Mouse (Mus musculus) kidney, postnatal 0 days (tissue): ENCODE results near the gene Rbm12. TPM values are rescaled to one million over a fixed set of nuclear protein-coding genes. Genes with fewer than 3 reads are reported as not detected.
A peak's percentile ranks its signal among the peaks of the same experiment; 100 is the strongest.

Source experiments
- ATAC-seq: fragments of 200-750 bp; cut with Nextera tagmentation; replicated peaks from 2 replicates; pipeline ENCODE4 v1.8.0; 2017; ENCODE audit warnings: low read depth, moderate number of reproducible peaks, moderate TSS enrichment, moderate library complexity; ENCODE audit not compliant: low FRiP score
- DNase-seq: peaks from one replicate; pipeline ENCODE4 v3.0.0-alpha.2; 2016; ENCODE audit warnings: low spot score
- H3K27ac ChIP-seq: fragments of 300-500 bp; sonication (generic); 2 replicates; pipeline ENCODE4 v1.5.1; 2014; ENCODE audit warnings: mild to moderate bottlenecking
- H3K27me3 ChIP-seq: fragments of 300-500 bp; sonication (generic); 2 replicates; pipeline ENCODE4 v1.6.1; 2014; ENCODE audit warnings: low read length, mixed read lengths; ENCODE audit not compliant: insufficient read depth
- H3K36me3 ChIP-seq: fragments of 300-500 bp; sonication (generic); 2 replicates; pipeline ENCODE4 v1.6.1; 2014; ENCODE audit warnings: low read length, mixed read lengths; ENCODE audit not compliant: insufficient read depth
- H3K4me1 ChIP-seq: fragments of 300-500 bp; sonication (generic); replicated peaks from 2 replicates; pipeline ENCODE4 v1.6.1; 2014; ENCODE audit warnings: antibody characterized with exemption, low read length, mixed read lengths; ENCODE audit not compliant: insufficient read depth
- H3K4me2 ChIP-seq: fragments of 300-500 bp; sonication (generic); 2 replicates; pipeline ENCODE4 v1.6.1; 2014; ENCODE audit warnings: mild to moderate bottlenecking, low read length, moderate library complexity, mixed read lengths
- H3K4me3 ChIP-seq: fragments of 300-500 bp; sonication (generic); replicated peaks from 2 replicates; pipeline ENCODE4 v1.5.1; 2014; ENCODE audit warnings: low read depth, low read length
- H3K9ac ChIP-seq: fragments of 300-500 bp; sonication (generic); 2 replicates; pipeline ENCODE4 v1.6.1; 2014; ENCODE audit warnings: low read depth, low read length
- H3K9me3 ChIP-seq: fragments of 300-500 bp; sonication (generic); replicated peaks from 2 replicates; pipeline ENCODE4 v1.6.1; 2016; ENCODE audit warnings: low read length, inconsistent platforms, mixed read lengths
- CTCF ChIP-seq: IDR thresholded peaks from 2 replicates; pipeline ENCODE4 v1.5.1; 2016; ENCODE audit warnings: antibody characterized with exemption, low read depth, mild to moderate bottlenecking, moderate library complexity
- WGBS: fragments of 180-500 bp; shearing (Covaris S2); extraction: QIAGEN DNeasy Blood & Tissue Kit; methylation state at CpG from one replicate; pipeline ENCODE4 v1.1.7; 2014; 5-methylcytosine and 5-hydroxymethylcytosine counted together
- polyA plus RNA-seq: library from polyadenylated mRNA; unstranded; fragments of >200 nt; fragmentation: Nextera tagmentation; extraction: Ambion mirVana; gene quantifications from 2 replicates; pipeline ENCODE4 v1.2.1, GENCODE M21; 2015

Rbm12 gene
- polyA plus RNA-seq, 1 experiment from 2014 or later: 17.6 TPM

DNA sequence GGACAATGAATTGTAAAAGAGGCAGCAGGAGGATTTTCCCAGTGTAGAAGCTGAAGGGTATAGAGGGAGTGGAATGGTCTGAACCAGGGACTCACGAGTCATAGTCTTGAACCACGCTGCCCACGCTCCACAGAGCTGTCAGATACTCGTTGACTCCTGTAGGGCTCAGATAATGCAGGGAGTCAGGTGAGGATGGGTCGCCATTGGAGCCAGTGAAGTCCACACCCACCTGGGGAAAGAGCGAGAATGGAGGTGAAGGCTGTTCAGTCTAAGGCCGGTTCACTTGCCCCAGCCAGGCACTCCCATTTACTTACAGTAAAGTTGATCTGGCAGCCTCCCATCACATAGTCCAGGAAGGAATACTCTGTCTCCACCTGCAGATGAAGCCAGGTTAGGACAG, 34.3 kb downstream of the Rbm12 start:
- Histone ChIP-seq H3K27ac (no peak overlapping the region), H3K36me3 (peaks cover 49% of the 10 kb centered on the region), H3K9me3 (no peaks in the 10 kb centered on the region), H3K4me3 (no peak overlapping the region), H3K9ac (no peak overlapping the region), H3K4me2 (no peak overlapping the region), H3K4me1 (no peaks in the 10 kb centered on the region), H3K27me3 (no peaks in the 10 kb centered on the region)
- DNase-seq (no peak), ATAC-seq (no peak)
- 92% methylated on average over 7 of the region's 7 CpGs for WGBS
- TF ChIP-seq CTCF: no peak

DNA sequence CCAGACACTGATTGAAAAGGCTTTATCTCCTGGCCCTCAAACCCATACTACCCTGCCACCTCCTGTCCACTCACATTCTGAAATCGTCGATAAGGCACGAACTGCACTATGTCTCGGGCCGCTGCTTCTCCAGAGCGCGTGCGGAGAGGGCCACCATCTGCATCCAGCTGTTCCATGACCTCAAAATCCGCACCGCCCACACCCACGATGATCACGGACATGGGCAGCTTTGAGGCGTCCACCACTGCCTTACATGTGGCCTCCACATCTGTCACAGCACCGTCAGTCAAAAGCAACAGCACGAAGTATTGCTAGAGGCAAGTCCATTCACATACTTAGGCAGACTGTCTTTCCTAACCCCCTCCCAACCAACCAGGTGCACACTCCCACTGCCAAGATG, 38.1 kb downstream of the Rbm12 start:
- no peak for ATAC-seq
- peaks cover 52% of the 10 kb centered on the region for H3K36me3 ChIP-seq
- DNase-seq: no peak
- H3K9ac ChIP-seq: no peak overlapping the region
- H3K27ac ChIP-seq: no peak overlapping the region
- H3K4me2 ChIP-seq: no peak overlapping the region
- WGBS: 82% methylated on average over 15 of the region's 15 CpGs
- no peaks in the 10 kb centered on the region for H3K4me1 ChIP-seq
- H3K9me3 ChIP-seq: no peaks in the 10 kb centered on the region
- no peaks in the 10 kb centered on the region for H3K27me3 ChIP-seq
- no peak for TF ChIP-seq CTCF
- H3K4me3 ChIP-seq: no peak overlapping the region

DNA sequence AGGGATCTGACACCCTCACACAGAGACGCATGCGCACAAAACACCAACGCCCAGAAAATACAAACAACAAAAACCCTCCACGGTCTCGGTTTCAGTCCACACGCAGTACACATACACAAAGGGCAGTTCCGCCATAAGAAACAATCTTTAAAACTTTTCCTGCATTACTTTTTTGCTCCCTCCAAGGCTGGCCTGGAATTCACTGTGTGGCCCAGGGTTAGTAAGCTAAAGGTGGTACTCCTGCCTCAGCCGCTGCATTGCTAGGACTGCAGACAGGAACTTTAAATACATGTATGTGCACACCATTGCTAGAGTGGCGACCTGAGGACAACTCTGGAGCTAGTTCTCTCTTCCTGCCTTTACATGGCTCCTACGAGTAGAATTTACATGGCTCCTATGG, 40.5 kb downstream of the Rbm12 start:
- no peaks in the 10 kb centered on the region for H3K4me1 ChIP-seq
- H3K36me3 ChIP-seq: peaks cover 35% of the 10 kb centered on the region
- H3K4me3 ChIP-seq: no peak overlapping the region
- no peak for DNase-seq
- no peak overlapping the region for H3K9ac ChIP-seq
- no peaks in the 10 kb centered on the region for H3K27me3 ChIP-seq
- WGBS: 96% methylated on average over 10 of the region's 10 CpGs
- no peak overlapping the region for H3K4me2 ChIP-seq
- H3K9me3 ChIP-seq: no peaks in the 10 kb centered on the region
- TF ChIP-seq CTCF: no peak
- no peak for ATAC-seq
- no peak overlapping the region for H3K27ac ChIP-seq

DNA sequence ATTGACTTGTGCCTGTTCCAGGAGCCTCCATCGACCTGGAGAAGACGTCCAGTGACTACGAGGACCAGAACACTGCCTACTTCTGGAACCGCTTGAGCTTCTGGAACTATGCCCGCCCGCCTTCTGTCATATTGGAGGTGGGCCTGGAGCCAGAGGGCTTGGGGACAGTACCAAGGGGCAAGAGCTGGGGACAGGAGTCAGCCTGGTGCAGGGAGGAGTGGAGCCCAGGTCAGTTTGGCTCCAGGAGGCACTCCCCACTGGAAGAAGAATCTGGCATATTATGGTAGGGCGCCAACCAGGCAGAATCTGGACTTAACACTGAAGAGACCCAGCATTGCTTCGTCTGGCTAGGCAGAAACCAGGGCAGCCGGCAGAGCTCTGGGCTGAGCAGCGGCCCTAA, 43.9 kb downstream of the Rbm12 start:
- Histone ChIP-seq H3K9ac (no peak overlapping the region), H3K4me1 (peaks cover 8% of the 10 kb centered on the region; the same call in 1 of the 2 replicates), H3K4me2 (no peak overlapping the region), H3K27ac (no peak overlapping the region), H3K9me3 (no peaks in the 10 kb centered on the region), H3K36me3 (peaks cover 8% of the 10 kb centered on the region), H3K4me3 (no peak overlapping the region), H3K27me3 (no peaks in the 10 kb centered on the region)
- TF ChIP-seq CTCF: no peak
- WGBS: 91% methylated on average over 10 of the region's 10 CpGs
- no peak for DNase-seq
- ATAC-seq: no peak

DNA sequence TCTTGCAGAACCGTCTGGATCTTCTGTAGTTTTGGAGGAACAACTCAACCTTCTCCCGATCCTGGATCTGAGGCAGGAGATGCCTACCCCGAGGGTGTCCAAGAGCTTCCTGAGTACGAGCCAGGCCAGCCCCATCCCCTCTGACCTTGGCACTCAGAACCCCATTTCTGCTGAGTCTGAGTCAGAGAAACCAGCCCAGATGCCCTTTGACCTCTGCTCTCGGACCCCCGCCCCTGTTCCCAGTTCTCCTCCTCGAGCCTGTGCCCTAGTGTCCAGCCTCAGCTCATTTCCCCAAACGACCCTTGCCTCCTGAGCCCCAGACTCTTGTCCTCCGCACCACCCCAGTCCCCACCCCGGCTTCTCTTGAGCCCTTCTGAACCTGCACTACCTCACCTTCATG, 45.7 kb downstream of the Rbm12 start:
- no peaks in the 10 kb centered on the region for H3K27me3 ChIP-seq
- 29% methylated on average over 9 of the region's 10 CpGs for WGBS
- H3K9me3 ChIP-seq: no peaks in the 10 kb centered on the region
- peak overlapping the region; percentile 100 for H3K4me2 ChIP-seq
- no peak for TF ChIP-seq CTCF
- peaks cover 8% of the 10 kb centered on the region; the same call in 1 of the 2 replicates for H3K4me1 ChIP-seq
- H3K36me3 ChIP-seq: peaks cover under 1% of the 10 kb centered on the region; the same call in 1 of the 2 replicates
- peak overlapping the region; percentile 76 for H3K4me3 ChIP-seq
- peak overlapping the region; percentile 62; the same call in 1 of the 2 replicates for H3K9ac ChIP-seq
- no peak for DNase-seq
- peak; percentile 10 for ATAC-seq
- H3K27ac ChIP-seq: no peak overlapping the region

DNA sequence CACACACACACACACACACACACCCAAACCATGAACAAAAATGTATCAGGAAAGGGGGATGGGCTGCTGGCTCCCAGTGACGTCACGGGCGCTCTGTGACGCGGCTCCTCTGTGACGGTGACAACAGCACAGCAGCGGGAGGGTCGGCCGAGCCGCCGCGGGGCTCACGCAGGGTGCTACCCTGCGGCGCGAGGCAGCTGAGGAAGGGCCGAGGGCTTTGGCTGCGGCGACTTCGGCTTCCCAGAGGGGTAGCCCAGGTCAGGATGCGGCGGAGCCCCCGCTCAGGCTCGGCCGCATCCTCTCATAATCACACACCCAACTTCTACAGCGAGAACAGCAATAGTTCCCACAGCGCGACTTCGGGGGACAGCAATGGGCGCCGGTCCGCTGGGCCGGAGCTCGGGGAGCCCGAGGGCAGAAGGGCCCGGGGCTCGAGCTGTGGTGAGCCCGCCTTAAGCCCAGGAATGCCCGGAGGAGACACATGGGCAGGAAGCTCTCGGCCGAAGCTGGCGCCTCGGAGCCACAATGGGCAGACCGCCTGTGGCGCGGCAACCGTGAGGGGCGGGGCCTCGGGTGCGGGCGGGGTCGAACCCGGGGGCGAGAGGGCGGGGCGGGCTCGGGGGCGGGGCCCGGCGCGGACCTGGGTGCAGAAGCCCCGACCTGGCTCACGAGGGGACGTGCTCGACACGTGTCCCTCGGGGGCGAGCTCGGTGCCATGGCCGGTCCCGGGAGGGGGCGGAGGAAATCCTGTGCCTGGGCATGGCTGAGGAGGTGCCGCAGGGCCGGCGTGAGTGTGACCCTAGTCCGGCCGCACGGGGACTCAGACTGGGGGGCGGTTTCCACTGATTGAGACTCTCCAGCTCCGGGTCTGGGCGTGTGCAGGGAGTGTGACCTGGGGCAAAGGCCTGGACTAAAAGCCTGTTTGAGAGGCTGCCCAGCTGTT, 46.4 kb downstream of the Rbm12 start, which contains the start of gene Spag4:
Gene Spag4 (plus strand): TSS at position 77 of the 943 bp plus-strand sequence.
- ATAC-seq: peak; percentile 82
- no peaks in the 10 kb centered on the region for H3K9me3 ChIP-seq
- WGBS: under 1% methylated on average over 69 of the region's 81 CpGs
- peaks cover 8% of the 10 kb centered on the region; the same call in 1 of the 2 replicates for H3K4me1 ChIP-seq
- H3K4me3 ChIP-seq: peak within 1 kb of the TSS; percentile 76
- peak; percentile 74 for DNase-seq
- peak within 1 kb of the TSS; percentile 62 for H3K9ac ChIP-seq
- no peak for TF ChIP-seq CTCF
- peak within 1 kb of the TSS; percentile 79 for H3K27ac ChIP-seq
- H3K4me2 ChIP-seq: peak within 1 kb of the TSS; percentile 100
- no peaks in the 10 kb centered on the region for H3K36me3 ChIP-seq
- H3K27me3 ChIP-seq: no peaks in the 10 kb centered on the region
